Mouse (Mus musculus): ENCODE measurements around the gene Hrc. TPM values are rescaled to one million over a fixed set of nuclear protein-coding genes. Genes with fewer than 3 reads are reported as not detected.
A peak's percentile ranks its signal among the peaks of the same experiment; 100 is the strongest.

The Hrc gene
- polyA plus RNA-seq (2016; fragmentation: Nextera tagmentation; extraction: Ambion mirVana) = 1.8 and 1.9 TPM in 2 replicates

DNA sequence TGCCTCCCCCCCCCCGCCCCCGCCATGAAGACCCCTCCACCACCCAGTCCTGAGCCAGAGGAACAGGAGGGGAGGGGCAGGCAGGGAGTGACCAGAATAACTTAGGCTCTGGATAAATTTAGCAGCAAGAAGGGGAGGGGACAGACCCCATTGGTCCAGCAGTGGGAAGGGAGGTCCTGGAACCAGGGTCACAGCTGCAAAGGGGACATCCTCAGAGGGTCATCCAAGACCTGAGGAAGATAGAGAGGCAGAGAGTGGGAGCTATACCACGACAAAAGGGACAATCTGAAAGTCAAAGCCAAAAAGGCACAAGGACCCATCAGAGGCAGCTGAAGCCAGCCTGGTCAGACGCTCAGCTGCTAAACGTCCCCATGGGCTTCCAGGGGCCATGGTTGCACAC is at the start of gene Hrc:
Gene Hrc, plus strand, starts transcription at position 235 of the 400 bp plus-strand sequence.
- H3K9ac ChIP-seq (replicated peaks) = no peak within 1 kb of the TSS; the same call in 1 of the 2 replicates
- no peak for ATAC-seq (ENCODE audit: insufficient number of reproducible peaks, insufficient read depth, low FRiP score, low TSS enrichment, low read depth)
- H3K4me1 ChIP-seq (replicated peaks) = peaks cover 53% of the 10 kb centered on the region
- 0 out of 2 replicates have a peak within 1 kb of the TSS, but pooled peaks have one; percentile 67 for H3K4me3 ChIP-seq (replicated peaks)
- no peaks in the 10 kb centered on the region for H3K36me3 ChIP-seq
- peak within 1 kb of the TSS; percentile 35; the same call in 1 of the 2 replicates for H3K27ac ChIP-seq
- peak within 1 kb of the TSS; percentile 78 for H3K4me2 ChIP-seq
- H3K9me3 ChIP-seq = no peaks in the 10 kb centered on the region
- WGBS = 28% methylated on average over 5 of the region's 5 CpGs
- peaks cover 21% of the 10 kb centered on the region for H3K27me3 ChIP-seq

DNA sequence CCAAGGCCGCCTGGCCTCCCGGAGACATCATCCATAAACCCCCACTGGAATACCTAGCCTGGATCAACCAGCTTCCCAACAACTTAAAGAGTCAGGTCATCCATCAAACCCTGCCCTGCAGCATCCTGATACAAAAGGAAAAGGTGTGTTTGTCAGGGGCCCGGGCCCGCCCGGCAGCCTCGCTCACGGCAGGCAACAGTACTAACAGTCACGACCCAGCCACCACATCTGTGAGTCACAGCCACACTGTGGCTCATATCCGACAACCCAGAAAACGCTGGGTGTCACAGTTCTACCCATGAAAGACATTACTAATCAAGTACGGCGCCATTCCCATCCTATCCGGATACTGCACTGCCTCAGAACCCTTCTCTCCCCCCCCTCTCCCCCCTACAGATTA is 48.6 kb upstream of the Hrc start:
- H3K27ac ChIP-seq = no peak overlapping the region
- H3K27me3 ChIP-seq = 0 out of 2 replicates have a peak, but pooled peaks cover 6% of the 10 kb centered on the region
- no peaks in the 10 kb centered on the region for H3K9me3 ChIP-seq
- ATAC-seq (ENCODE audit: insufficient number of reproducible peaks, insufficient read depth, low FRiP score, low TSS enrichment, low read depth) = no peak
- H3K9ac ChIP-seq (replicated peaks) = no peak overlapping the region
- no peaks in the 10 kb centered on the region for H3K36me3 ChIP-seq
- H3K4me1 ChIP-seq (replicated peaks) = no peaks in the 10 kb centered on the region
- no peak overlapping the region for H3K4me2 ChIP-seq
- 83% methylated on average over 13 of the region's 13 CpGs for WGBS
- H3K4me3 ChIP-seq (replicated peaks) = no peak overlapping the region

DNA sequence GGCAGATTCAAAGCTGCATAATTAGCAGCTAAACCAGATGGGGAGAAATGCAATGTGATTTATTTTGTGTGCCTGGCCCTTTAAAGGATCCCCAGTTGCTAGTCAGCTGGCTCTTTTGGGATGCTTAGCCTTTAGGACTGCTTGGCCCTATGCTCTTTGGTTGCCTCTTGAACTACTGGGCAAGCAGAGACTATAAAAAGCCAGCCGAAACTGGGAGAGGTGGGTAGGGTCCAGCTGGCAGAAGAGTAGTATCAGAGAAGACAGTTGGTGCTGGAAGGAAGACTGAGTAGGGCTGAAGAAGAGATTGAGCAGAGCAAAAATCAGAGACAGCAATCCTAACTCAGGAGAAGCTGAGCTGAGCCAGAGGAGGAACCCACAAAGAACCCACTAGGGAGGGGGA is 38.5 kb upstream of the Hrc start:
- 71% methylated on average over 1 of the region's 1 CpGs for WGBS
- H3K9me3 ChIP-seq = no peaks in the 10 kb centered on the region
- no peak overlapping the region for H3K4me2 ChIP-seq
- H3K27ac ChIP-seq = no peak overlapping the region
- H3K4me3 ChIP-seq (replicated peaks) = no peak overlapping the region
- H3K4me1 ChIP-seq (replicated peaks) = no peaks in the 10 kb centered on the region
- no peak overlapping the region for H3K9ac ChIP-seq (replicated peaks)
- no peaks in the 10 kb centered on the region for H3K36me3 ChIP-seq
- peaks cover 12% of the 10 kb centered on the region for H3K27me3 ChIP-seq
- no peak for ATAC-seq (ENCODE audit: insufficient number of reproducible peaks, insufficient read depth, low FRiP score, low TSS enrichment, low read depth)

DNA sequence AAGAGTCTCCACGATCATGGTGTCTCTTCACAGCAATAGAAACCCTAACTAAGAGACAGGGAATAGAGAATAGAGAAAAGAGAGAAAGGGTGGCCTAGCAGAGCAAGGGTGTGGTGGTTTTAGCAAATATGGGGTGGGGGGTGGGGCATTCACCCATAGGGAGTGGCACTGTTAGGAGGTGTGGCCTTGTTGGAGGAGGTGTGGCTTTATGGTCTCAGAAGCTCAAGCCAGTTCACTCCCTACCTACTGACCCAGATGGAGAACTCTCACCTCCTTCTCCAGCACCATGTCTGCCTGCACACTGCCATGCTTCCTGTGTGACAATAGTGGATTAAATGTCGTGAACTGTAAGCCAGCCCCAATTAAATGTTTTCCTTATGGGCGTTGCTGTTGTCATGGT is 37.5 kb upstream of the Hrc start:
- H3K27me3 ChIP-seq = peaks cover 12% of the 10 kb centered on the region
- 60% methylated on average over 3 of the region's 3 CpGs for WGBS
- no peaks in the 10 kb centered on the region for H3K4me1 ChIP-seq (replicated peaks)
- H3K9me3 ChIP-seq = no peaks in the 10 kb centered on the region
- no peak for ATAC-seq (ENCODE audit: insufficient number of reproducible peaks, insufficient read depth, low FRiP score, low TSS enrichment, low read depth)
- H3K4me2 ChIP-seq = no peak overlapping the region
- H3K27ac ChIP-seq = no peak overlapping the region
- H3K4me3 ChIP-seq (replicated peaks) = no peak overlapping the region
- H3K36me3 ChIP-seq = no peaks in the 10 kb centered on the region
- no peak overlapping the region for H3K9ac ChIP-seq (replicated peaks)

DNA sequence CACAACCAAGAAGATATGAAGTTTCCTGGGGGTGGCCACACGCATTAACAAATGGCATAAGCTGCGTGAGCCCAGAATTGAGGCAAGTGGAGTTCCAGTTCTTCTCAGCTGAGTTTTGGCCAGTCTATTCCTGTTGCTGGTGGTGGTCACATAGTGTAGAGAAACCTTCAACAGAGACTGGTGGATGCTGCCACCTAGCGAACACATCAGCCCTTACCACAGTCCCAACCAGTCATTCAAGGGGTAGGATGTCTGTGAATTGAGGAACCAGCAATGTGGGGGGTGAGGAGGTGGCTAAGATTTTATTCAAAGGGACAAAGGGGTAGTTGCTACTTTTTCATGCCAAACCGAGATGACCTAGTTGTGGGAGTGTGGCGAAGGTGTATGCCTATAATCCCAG is 35.3 kb upstream of the Hrc start:
- no peaks in the 10 kb centered on the region for H3K9me3 ChIP-seq
- H3K9ac ChIP-seq (replicated peaks) = no peak overlapping the region
- no peak overlapping the region for H3K27ac ChIP-seq
- H3K36me3 ChIP-seq = peaks cover 6% of the 10 kb centered on the region
- peaks cover under 1% of the 10 kb centered on the region; the same call in 1 of the 2 replicates for H3K4me1 ChIP-seq (replicated peaks)
- WGBS = 14% methylated on average over 5 of the region's 5 CpGs
- peaks cover 12% of the 10 kb centered on the region for H3K27me3 ChIP-seq
- peak; percentile 79 for ATAC-seq (ENCODE audit: insufficient number of reproducible peaks, insufficient read depth, low FRiP score, low TSS enrichment, low read depth)
- H3K4me3 ChIP-seq (replicated peaks) = no peak overlapping the region
- H3K4me2 ChIP-seq = no peak overlapping the region

DNA sequence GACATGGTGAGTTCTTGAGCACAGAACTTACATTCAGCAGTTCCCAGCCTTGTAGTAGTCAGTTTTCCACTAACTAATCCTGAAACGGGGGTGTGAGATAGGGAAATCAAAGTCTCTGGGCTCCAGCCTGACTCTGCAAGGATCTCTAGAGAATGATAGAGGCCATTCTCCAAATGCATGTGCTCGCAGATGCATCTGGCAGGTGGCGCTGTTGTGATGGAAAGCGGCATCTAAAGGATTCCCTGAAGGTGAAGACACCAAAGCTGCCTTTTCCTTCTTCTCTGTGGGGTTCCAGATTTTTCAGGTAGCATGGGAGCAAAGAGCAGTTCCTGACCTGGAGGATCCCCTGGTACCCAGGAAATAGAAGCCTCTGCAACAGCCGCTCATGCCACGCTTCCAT is 34.8 kb upstream of the Hrc start:
- no peak overlapping the region for H3K4me2 ChIP-seq
- no peaks in the 10 kb centered on the region for H3K9me3 ChIP-seq
- H3K27me3 ChIP-seq = peaks cover 12% of the 10 kb centered on the region
- H3K4me3 ChIP-seq (replicated peaks) = no peak overlapping the region
- WGBS = 22% methylated on average over 6 of the region's 6 CpGs
- peaks cover 6% of the 10 kb centered on the region for H3K36me3 ChIP-seq
- no peak overlapping the region; the same call in 1 of the 2 replicates for H3K9ac ChIP-seq (replicated peaks)
- H3K4me1 ChIP-seq (replicated peaks) = peaks cover 6% of the 10 kb centered on the region
- no peak for ATAC-seq (ENCODE audit: insufficient number of reproducible peaks, insufficient read depth, low FRiP score, low TSS enrichment, low read depth)
- H3K27ac ChIP-seq = no peak overlapping the region

DNA sequence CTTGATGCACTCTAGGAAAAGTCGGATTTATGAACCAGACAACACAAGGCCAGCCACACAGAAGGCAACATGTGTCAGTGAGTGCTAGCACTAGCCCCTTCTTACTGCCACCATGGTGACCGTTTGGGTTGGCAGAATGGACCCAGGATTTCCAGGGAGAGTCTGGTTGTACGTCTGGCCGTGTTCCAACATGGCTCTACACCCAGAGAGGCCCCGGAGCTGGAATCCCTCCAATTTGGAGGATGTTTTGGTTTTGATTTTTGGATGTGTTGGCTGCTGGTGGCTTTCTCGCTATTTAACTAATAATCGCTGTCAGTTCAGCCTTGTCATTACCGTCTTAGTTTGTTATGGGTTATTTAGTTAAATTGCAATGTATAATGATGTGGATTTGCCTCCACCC is 32.5 kb upstream of the Hrc start:
- Histone ChIP-seq H3K9me3 (no peaks in the 10 kb centered on the region), H3K27me3 (peaks cover 12% of the 10 kb centered on the region), H3K4me3 (replicated peaks) (no peak overlapping the region), H3K27ac (no peak overlapping the region), H3K36me3 (peaks cover 6% of the 10 kb centered on the region), H3K9ac (replicated peaks) (no peak overlapping the region), H3K4me2 (no peak overlapping the region), H3K4me1 (replicated peaks) (peaks cover 9% of the 10 kb centered on the region)
- 79% methylated on average over 8 of the region's 8 CpGs for WGBS
- no peak for ATAC-seq (ENCODE audit: insufficient number of reproducible peaks, insufficient read depth, low FRiP score, low TSS enrichment, low read depth)

DNA sequence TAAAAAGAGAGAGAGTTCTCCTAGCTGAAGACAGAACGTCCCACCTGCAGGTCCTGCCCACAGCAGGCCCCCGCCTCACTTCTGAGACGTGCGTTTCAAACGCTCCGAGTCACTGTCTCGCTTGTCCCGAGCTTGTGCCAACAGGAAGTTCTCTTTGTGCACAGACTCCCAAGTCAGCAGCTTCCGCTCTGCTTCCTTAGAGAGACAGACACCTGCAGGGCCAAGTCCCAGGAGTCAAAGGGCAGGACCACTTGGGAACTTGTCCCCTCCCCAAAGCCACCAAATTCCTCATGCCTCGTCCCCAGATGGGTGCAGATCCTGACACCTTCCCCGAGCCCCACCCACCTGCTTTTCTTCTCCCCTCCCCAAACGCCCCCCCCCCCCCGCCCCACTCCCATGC is 30.2 kb upstream of the Hrc start:
- peaks cover 15% of the 10 kb centered on the region for H3K4me1 ChIP-seq (replicated peaks)
- peaks cover 9% of the 10 kb centered on the region; the same call in 1 of the 2 replicates for H3K27me3 ChIP-seq
- H3K4me3 ChIP-seq (replicated peaks) = peak overlapping the region; percentile 26
- ATAC-seq (ENCODE audit: insufficient number of reproducible peaks, insufficient read depth, low FRiP score, low TSS enrichment, low read depth) = no peak
- H3K36me3 ChIP-seq = peaks cover 18% of the 10 kb centered on the region
- no peak overlapping the region for H3K27ac ChIP-seq
- WGBS = 15% methylated on average over 13 of the region's 13 CpGs
- no peaks in the 10 kb centered on the region for H3K9me3 ChIP-seq
- peak overlapping the region; percentile 44 for H3K4me2 ChIP-seq
- no peak overlapping the region for H3K9ac ChIP-seq (replicated peaks)

DNA sequence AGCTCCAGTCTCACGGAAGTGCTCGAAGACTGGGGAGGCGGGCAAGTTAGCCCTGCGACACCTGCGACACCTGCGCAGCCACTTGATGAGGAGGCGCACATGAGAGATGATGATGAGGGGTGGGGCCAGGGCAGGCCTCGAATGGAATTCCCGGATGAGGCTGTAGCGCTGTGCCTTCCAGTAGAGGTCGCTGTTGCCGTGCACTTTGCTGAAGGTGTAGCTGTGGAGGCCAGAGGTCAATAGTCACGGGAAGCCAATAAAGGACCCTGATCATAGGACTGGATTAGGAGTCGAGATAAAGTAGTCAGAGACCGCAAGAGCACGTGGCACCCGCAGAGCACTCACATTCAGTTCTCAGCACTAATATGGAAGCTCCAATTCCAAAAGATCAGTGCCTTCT is 29.8 kb upstream of the Hrc start:
- 3% methylated on average over 17 of the region's 17 CpGs for whole genome bisulfite sequencing
- peaks cover 22% of the 10 kb centered on the region for H3K36me3 ChIP-seq
- peaks cover 15% of the 10 kb centered on the region for H3K4me1 ChIP-seq (replicated peaks)
- H3K27me3 ChIP-seq = peaks cover 9% of the 10 kb centered on the region
- no peaks in the 10 kb centered on the region for H3K9me3 ChIP-seq
- H3K4me3 ChIP-seq (replicated peaks) = peak overlapping the region; percentile 26
- H3K9ac ChIP-seq (replicated peaks) = no peak overlapping the region
- no peak for ATAC-seq (ENCODE audit: insufficient number of reproducible peaks, insufficient read depth, low FRiP score, low TSS enrichment, low read depth)
- peak overlapping the region; percentile 44 for H3K4me2 ChIP-seq
- H3K27ac ChIP-seq = no peak overlapping the region

DNA sequence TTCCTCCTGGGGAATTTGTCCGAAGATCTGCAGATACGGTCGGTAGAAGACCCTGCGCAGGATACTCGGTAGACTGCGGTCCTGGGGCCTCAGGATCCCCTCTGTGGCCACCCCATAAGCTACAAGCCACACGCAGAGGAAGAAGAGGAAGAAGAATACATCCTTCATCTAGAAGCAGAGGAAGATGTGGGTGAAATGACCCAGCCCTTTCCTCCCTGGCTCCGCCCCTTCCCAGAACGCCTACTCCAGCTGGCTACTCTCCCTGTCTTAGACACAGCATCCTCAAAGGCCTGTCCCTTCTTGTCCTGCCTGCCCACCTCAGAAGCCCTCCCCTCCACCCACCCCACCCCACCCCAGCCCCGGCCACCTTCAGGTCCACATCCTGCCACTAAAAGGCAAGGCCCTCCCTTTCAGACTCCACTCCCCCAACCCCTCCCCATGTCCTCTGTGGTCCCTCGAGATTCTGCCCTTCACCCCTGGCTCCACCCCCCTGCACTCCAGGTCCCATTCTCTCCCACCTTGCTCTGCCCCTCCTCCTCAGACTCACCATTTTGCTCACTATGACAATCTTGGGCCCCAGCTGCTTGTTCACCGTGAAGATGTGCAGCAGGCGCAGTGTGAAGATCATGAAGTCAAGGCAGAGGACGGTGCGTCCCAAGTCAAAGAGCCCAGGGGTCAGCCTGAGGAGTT is 26.4 kb upstream of the Hrc start:
- Histone ChIP-seq H3K27ac (no peak overlapping the region), H3K27me3 (no peaks in the 10 kb centered on the region; the same call in 1 of the 2 replicates), H3K4me3 (replicated peaks) (no peak overlapping the region), H3K36me3 (peaks cover 18% of the 10 kb centered on the region; the same call in 1 of the 2 replicates), H3K9me3 (no peaks in the 10 kb centered on the region), H3K9ac (replicated peaks) (no peak overlapping the region), H3K4me1 (replicated peaks) (peaks cover 33% of the 10 kb centered on the region), H3K4me2 (no peak overlapping the region)
- ATAC-seq (ENCODE audit: insufficient number of reproducible peaks, insufficient read depth, low FRiP score, low TSS enrichment, low read depth) = no peak
- 62% methylated on average over 15 of the region's 15 CpGs for WGBS

DNA sequence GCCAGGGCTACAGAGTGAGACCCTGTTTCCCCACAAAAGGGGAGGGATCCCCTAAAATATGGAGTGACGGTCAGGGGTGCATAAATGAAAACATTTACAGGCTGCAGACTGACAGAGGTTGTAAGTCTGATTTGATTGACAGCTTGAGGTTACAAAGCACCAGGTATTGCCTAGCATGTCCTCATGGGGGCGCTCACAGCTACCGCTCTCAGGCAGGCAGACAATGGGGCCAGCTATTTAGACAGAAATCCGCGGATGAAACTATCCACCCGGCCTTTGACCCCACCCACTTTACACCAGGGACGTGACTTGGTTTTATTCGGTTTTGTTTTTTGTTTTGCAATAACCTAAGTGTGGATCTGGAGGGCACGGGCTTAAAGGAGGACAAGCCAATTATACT is 25.6 kb upstream of the Hrc start:
- Histone ChIP-seq H3K36me3 (peaks cover 20% of the 10 kb centered on the region; the same call in 1 of the 2 replicates), H3K27ac (no peak overlapping the region), H3K4me1 (replicated peaks) (peaks cover 38% of the 10 kb centered on the region), H3K4me2 (no peak overlapping the region), H3K4me3 (replicated peaks) (no peak overlapping the region), H3K27me3 (no peaks in the 10 kb centered on the region; the same call in 1 of the 2 replicates), H3K9me3 (no peaks in the 10 kb centered on the region), H3K9ac (replicated peaks) (no peak overlapping the region)
- WGBS = 16% methylated on average over 9 of the region's 9 CpGs
- no peak for ATAC-seq (ENCODE audit: insufficient number of reproducible peaks, insufficient read depth, low FRiP score, low TSS enrichment, low read depth)

DNA sequence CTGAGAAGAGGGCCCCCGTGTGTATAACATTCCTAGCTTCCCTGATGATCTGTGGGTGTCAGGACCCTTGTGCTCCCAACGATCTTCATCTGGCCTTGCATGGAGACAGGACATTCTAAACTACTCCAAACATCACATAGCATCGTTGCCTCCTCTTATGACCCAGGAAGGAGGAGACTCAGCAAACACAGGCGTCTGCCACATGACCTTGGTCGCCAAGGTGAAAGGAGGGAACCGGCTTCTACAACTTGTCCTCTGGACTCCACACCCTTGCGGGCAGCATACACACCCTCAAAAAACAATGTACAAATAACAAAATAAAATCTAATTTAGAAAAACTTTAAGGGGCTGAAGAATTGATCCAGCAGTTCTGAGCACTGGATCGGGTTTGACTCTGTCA is 23.1 kb upstream of the Hrc start:
- peaks cover 30% of the 10 kb centered on the region for H3K36me3 ChIP-seq
- no peaks in the 10 kb centered on the region; the same call in 1 of the 2 replicates for H3K27me3 ChIP-seq
- H3K9me3 ChIP-seq = no peaks in the 10 kb centered on the region
- 48% methylated on average over 8 of the region's 8 CpGs for WGBS
- no peak for ATAC-seq (ENCODE audit: insufficient number of reproducible peaks, insufficient read depth, low FRiP score, low TSS enrichment, low read depth)
- no peak overlapping the region for H3K4me2 ChIP-seq
- H3K4me1 ChIP-seq (replicated peaks) = peaks cover 30% of the 10 kb centered on the region
- H3K27ac ChIP-seq = no peak overlapping the region
- H3K9ac ChIP-seq (replicated peaks) = no peak overlapping the region
- H3K4me3 ChIP-seq (replicated peaks) = no peak overlapping the region
